Comparison of ENCODE assay signal across 9 mouse cellular contexts in genomic region chr5:102874605-102875298, GRCm38 (mm10).
A peak's percentile ranks its signal among the peaks of the same experiment; 100 is the strongest.
DNase-seq lines count a peak whose midpoint lies in the region; ATAC-seq lines count a peak whose summit lies in the region.
"Had no signal": no experiment of that assay in that cellular context is flagged by ENCODE, and none has a peak within 500 bp of the region (broad histone marks: within the 10 kb centered on the region; RNA-seq: fewer than 3 reads in every experiment).

No protein-coding gene starts in this region.

- WGBS in hindbrain, embryonic 15.5 days, result 43% methylated on average over 11 of the region's 11 CpGs
- WGBS in stomach, embryonic 16.5 days, result 38% methylated on average over 11 of the region's 11 CpGs

- H3K4me3 ChIP-seq in hindbrain, embryonic 15.5 days, result no peak overlapping the region
- no peak overlapping the region for H3K4me3 ChIP-seq in stomach, embryonic 16.5 days (replicated peaks; ENCODE audit: low read length)
- H3K4me3 ChIP-seq: heart, embryonic 15.5 days had no signal

- no peaks in the 10 kb centered on the region for H3K27me3 ChIP-seq in hindbrain, embryonic 15.5 days
- no peaks in the 10 kb centered on the region for H3K27me3 ChIP-seq in stomach, embryonic 16.5 days (ENCODE audit: control insufficient read depth, insufficient read depth, low read length)
- H3K27me3 ChIP-seq: heart, embryonic 15.5 days had no signal

- H3K4me2 ChIP-seq in hindbrain, embryonic 15.5 days, result no peak overlapping the region
- no peak overlapping the region for H3K4me2 ChIP-seq in stomach, embryonic 16.5 days (ENCODE audit: low read depth, low read length)
- H3K4me2 ChIP-seq: heart, embryonic 15.5 days had no signal

- no peaks in the 10 kb centered on the region for H3K4me1 ChIP-seq in hindbrain, embryonic 15.5 days (replicated peaks)
- no peaks in the 10 kb centered on the region for H3K4me1 ChIP-seq in stomach, embryonic 16.5 days (ENCODE audit: control insufficient read depth, insufficient read depth, low read length)
- H3K4me1 ChIP-seq: heart, embryonic 15.5 days had no signal

- H3K36me3 ChIP-seq in hindbrain, embryonic 15.5 days, result no peaks in the 10 kb centered on the region
- no peaks in the 10 kb centered on the region for H3K36me3 ChIP-seq in stomach, embryonic 16.5 days (ENCODE audit: control insufficient read depth, insufficient read depth, low read length)
- H3K36me3 ChIP-seq: heart, embryonic 15.5 days had no signal

- H3K9me3 ChIP-seq in hindbrain, embryonic 15.5 days, result no peaks in the 10 kb centered on the region
- no peaks in the 10 kb centered on the region for H3K9me3 ChIP-seq in stomach, embryonic 16.5 days (replicated peaks; ENCODE audit: control insufficient read depth, low read length)
- H3K9me3 ChIP-seq: heart, embryonic 15.5 days had no signal

- ATAC-seq in hindbrain, embryonic 15.5 days (ENCODE audit: low FRiP score, low read depth), result peak; percentile 59; the same call in 1 of the 2 replicates
- ATAC-seq in megakaryocyte progenitor cell, adult 5-6 weeks (replicated peaks; ENCODE audit: poor library complexity), result peak; percentile 88
- ATAC-seq in stomach, embryonic 16.5 days (ENCODE audit: insufficient read depth, low FRiP score), result 0 out of 2 replicates have a peak, but pooled peaks have one; percentile 50

- no peak overlapping the region for H3K27ac ChIP-seq in hindbrain, embryonic 15.5 days (replicated peaks)
- no peak overlapping the region for H3K27ac ChIP-seq in stomach, embryonic 16.5 days (ENCODE audit: low read length)
- H3K27ac ChIP-seq: heart, embryonic 15.5 days had no signal

- DNase-seq in adrenal gland, adult (ENCODE audit: inconsistent age in 2 of 2, low spot score in 1 of 2), result peak; percentile 31 to 83
- DNase-seq in adrenal gland, postnatal 25 days, result no peak
- peak; percentile 61 to 64 for DNase-seq in cerebellum, adult 18-20 months
- peak; percentile 74 for DNase-seq in forelimb bud, embryonic 11.5 days (ENCODE audit: low read depth, low spot score)
- peak; percentile 92 for DNase-seq in layer of hippocampus, adult 9-10 months (ENCODE audit: low spot score)

- H3K9ac ChIP-seq in hindbrain, embryonic 15.5 days, result no peak overlapping the region
- no peak overlapping the region for H3K9ac ChIP-seq in stomach, embryonic 16.5 days (ENCODE audit: low read length)
- H3K9ac ChIP-seq: heart, embryonic 15.5 days had no signal
